Mouse (Mus musculus) liver, postnatal 0 days (tissue): Measurements from ENCODE around the gene Lrig1. TPM values are rescaled to one million over a fixed set of nuclear protein-coding genes. Genes with fewer than 3 reads are reported as not detected.

Source experiments
- ATAC-seq: fragments of 200-750 bp; cut with Nextera tagmentation; 2 replicates; pipeline ENCODE4 v1.8.0; 2017; ENCODE audit warnings: mild to moderate bottlenecking, moderate library complexity
- DNase-seq: peaks from one replicate; pipeline ENCODE4 v3.0.0-alpha.2; 2016
- H3K27ac ChIP-seq: fragments of 300-500 bp; sonication (generic); 2 replicates; pipeline ENCODE4 v1.5.1; 2014; ENCODE audit warnings: antibody characterized with exemption, moderate library complexity, mild to moderate bottlenecking, low read depth
- H3K27me3 ChIP-seq: fragments of 300-500 bp; sonication (generic); 2 replicates; pipeline ENCODE4 v1.6.1; 2014; ENCODE audit warnings: low read length, control low read depth, mixed read lengths; ENCODE audit not compliant: insufficient read depth
- H3K36me3 ChIP-seq: fragments of 300-500 bp; sonication (generic); replicated peaks from 2 replicates; pipeline ENCODE4 v1.6.1; 2014; ENCODE audit warnings: mild to moderate bottlenecking, control low read depth, low read length, moderate library complexity, mixed read lengths; ENCODE audit not compliant: insufficient read depth
- H3K4me1 ChIP-seq: fragments of 300-500 bp; sonication (generic); 2 replicates; pipeline ENCODE4 v1.6.1; 2014; ENCODE audit warnings: antibody characterized with exemption, mild to moderate bottlenecking, control low read depth; ENCODE audit not compliant: insufficient read depth
- H3K4me2 ChIP-seq: fragments of 300-500 bp; sonication (generic); 2 replicates; pipeline ENCODE4 v1.6.1; 2014; ENCODE audit warnings: low read depth, mild to moderate bottlenecking, low read length, moderate library complexity, mixed read lengths
- H3K4me3 ChIP-seq: fragments of 300-500 bp; sonication (generic); 2 replicates; pipeline ENCODE4 v1.5.1; 2014; ENCODE audit warnings: low read depth, low read length
- H3K9ac ChIP-seq: fragments of 300-500 bp; sonication (generic); replicated peaks from 2 replicates; pipeline ENCODE4 v1.6.1; 2014; ENCODE audit warnings: mild to moderate bottlenecking, moderate library complexity
- H3K9me3 ChIP-seq: fragments of 300-500 bp; sonication (generic); 2 replicates; pipeline ENCODE4 v1.6.1; 2016; ENCODE audit warnings: mild to moderate bottlenecking, control low read depth, low read length, mixed read lengths
- CTCF ChIP-seq: sonication (generic); IDR thresholded peaks from 2 replicates; pipeline ENCODE4 v1.5.1; 2016; ENCODE audit warnings: antibody characterized with exemption, low read depth
- EP300 ChIP-seq: IDR thresholded peaks from 2 replicates; pipeline ENCODE4 v1.6.1; 2016; ENCODE audit warnings: antibody characterized with exemption, low read depth, mild to moderate bottlenecking
- WGBS: fragments of 180-500 bp; shearing (Covaris S2); extraction: QIAGEN DNeasy Blood & Tissue Kit; methylation state at CpG from one replicate; pipeline ENCODE4 v1.1.7; 2014; ENCODE audit not compliant: insufficient replicate concordance; 5-methylcytosine and 5-hydroxymethylcytosine counted together
- polyA plus RNA-seq: library from polyadenylated mRNA; unstranded; fragments of >200 nt; fragmentation: Nextera tagmentation; extraction: Ambion mirVana; gene quantifications from 2 replicates; pipeline ENCODE4 v1.2.1, GENCODE M21; 2015

Gene Lrig1
- polyA plus RNA-seq, 1 experiment from 2014 or later: 2.5 TPM

DNA sequence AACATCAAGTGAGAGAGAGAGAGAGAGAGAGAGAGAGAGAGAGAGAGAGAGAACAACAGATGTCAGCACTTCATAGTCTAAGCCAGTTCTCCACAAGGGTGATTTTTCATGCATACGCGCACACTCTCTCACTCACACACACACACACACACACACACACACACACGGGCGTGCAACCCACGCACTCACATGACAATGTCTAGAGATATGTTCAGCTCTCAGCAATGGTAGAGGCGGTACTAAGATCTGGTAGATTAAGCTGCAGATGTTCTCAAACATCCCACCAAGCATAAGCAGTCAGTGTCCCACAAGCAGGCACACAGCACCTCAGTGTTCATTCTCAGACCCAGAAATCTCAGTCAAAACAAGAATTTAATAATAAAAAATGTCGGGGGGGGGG, 34.7 kb downstream of the Lrig1 start:
- 69% methylated on average over 7 of the region's 7 CpGs for WGBS
- DNase-seq (no peak), ATAC-seq (peak; percentile 44)
- no peaks in the 10 kb centered on the region for H3K9me3 ChIP-seq
- H3K4me1 ChIP-seq: peaks cover 24% of the 10 kb centered on the region
- H3K4me2 ChIP-seq: no peak overlapping the region
- H3K36me3 ChIP-seq: no peaks in the 10 kb centered on the region
- no peaks in the 10 kb centered on the region for H3K27me3 ChIP-seq
- TF ChIP-seq EP300 (no peak), CTCF (no peak)
- H3K4me3 ChIP-seq: no peak overlapping the region
- H3K9ac ChIP-seq: no peak overlapping the region
- H3K27ac ChIP-seq: no peak overlapping the region

DNA sequence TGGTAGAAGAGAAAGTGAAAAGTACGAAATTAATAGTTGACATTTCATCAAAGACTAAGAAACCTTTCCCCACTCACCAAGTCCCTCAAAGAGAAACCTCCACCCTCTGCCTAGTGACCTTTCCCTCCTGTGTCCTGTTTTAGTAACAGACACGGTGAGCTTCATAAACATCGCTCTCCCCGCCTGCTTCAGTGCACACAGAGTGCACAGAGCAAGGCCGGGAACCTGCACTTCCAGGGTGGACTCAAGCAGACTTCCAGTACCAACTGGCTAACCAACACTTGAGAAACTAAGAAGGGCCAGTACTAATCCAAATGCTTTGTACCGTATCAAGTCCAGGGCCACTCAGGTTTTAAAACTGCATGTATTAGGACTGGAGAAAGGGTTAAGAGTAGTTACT, 36.0 kb downstream of the Lrig1 start:
- H3K36me3 ChIP-seq: no peaks in the 10 kb centered on the region
- no peak overlapping the region for H3K4me2 ChIP-seq
- H3K27ac ChIP-seq: 0 out of 2 replicates have a peak overlapping the region, but pooled peaks have one; percentile 7
- H3K4me1 ChIP-seq: peaks cover 18% of the 10 kb centered on the region
- no peak overlapping the region for H3K9ac ChIP-seq
- TF ChIP-seq EP300 (no peak), CTCF (no peak)
- DNase-seq (no peak), ATAC-seq (no peak)
- no peak overlapping the region for H3K4me3 ChIP-seq
- no peaks in the 10 kb centered on the region for H3K9me3 ChIP-seq
- WGBS: 63% methylated on average over 6 of the region's 6 CpGs
- H3K27me3 ChIP-seq: no peaks in the 10 kb centered on the region

DNA sequence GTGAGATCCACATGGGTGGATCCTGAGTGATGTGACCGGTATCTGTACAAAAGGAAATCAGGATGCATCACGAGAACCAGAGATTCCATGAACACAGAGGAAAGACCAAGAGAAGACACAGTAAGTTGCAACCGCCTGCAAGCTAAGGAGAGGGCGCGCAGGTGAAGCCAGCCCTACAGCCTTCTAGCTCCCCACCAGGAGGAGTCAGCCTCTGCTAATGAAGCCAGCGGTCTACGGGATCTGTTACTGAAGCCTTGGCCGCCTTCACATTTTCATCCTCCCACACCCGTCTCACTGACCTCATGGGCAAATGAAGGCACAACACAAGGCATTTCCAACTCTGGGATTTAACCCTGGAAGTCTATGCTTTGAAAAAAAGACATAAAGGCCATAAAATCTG, 38.0 kb downstream of the Lrig1 start:
- Histone ChIP-seq H3K27me3 (no peaks in the 10 kb centered on the region), H3K9ac (no peak overlapping the region), H3K27ac (no peak overlapping the region), H3K36me3 (0 out of 2 replicates have a peak, but pooled peaks cover 2% of the 10 kb centered on the region), H3K4me1 (peaks cover 12% of the 10 kb centered on the region), H3K4me2 (no peak overlapping the region), H3K9me3 (no peaks in the 10 kb centered on the region), H3K4me3 (no peak overlapping the region)
- ATAC-seq (no peak), DNase-seq (no peak)
- peak; percentile 14; the same call in 1 of the 2 replicates for TF ChIP-seq CTCF
- no peak for TF ChIP-seq EP300
- WGBS: 84% methylated on average over 9 of the region's 9 CpGs

DNA sequence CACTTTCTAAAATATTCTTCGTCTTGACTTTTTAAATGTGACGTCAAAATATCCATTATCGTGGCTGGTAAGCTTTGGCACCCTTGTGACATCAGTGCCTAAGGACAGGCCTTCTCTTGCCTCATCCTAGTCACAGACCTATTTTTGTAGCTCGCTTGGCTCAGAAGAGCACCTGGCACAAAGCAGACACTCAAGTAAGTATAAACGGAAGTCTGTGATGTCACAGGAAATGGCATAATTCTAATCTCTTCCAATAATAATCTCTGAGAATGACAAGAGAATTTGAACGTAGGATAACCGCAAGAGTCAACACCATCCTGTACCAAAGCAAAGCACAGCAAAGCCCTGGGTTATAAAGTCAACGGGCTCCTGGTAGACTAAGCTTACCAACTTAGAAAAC, 38.6 kb downstream of the Lrig1 start:
- no peak overlapping the region for H3K4me2 ChIP-seq
- no peak overlapping the region for H3K9ac ChIP-seq
- DNase-seq: no peak
- no peak for ATAC-seq
- no peaks in the 10 kb centered on the region for H3K27me3 ChIP-seq
- WGBS: 80% methylated on average over 8 of the region's 8 CpGs
- peaks cover 6% of the 10 kb centered on the region for H3K4me1 ChIP-seq
- H3K36me3 ChIP-seq: 0 out of 2 replicates have a peak, but pooled peaks cover 2% of the 10 kb centered on the region
- TF ChIP-seq CTCF: no peak
- TF ChIP-seq EP300: no peak
- no peaks in the 10 kb centered on the region for H3K9me3 ChIP-seq
- no peak overlapping the region for H3K27ac ChIP-seq
- no peak overlapping the region for H3K4me3 ChIP-seq

DNA sequence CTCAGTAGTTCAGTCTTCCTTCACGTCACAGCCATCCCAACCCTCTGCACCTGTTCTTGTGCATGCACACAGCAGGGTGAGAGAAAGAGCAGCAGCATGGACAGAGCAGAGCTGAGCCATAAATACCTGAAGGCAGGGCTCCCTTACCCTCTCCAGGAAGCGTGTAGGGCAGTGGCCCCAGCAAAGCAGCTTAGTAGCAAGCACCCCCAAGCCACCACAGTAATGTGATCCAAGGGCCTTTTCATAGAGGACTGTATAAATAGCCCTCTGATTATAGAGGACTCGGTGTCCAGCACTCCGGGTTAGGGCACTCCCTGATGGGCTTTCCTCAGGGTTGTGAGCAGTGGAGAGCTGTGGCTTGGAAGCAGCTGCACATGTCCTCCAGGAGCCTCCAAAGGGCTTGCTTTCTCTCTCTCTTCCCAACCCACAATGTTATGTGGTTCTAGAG, 40.0 kb downstream of the Lrig1 start:
- TF ChIP-seq CTCF (no peak), EP300 (no peak)
- H3K4me3 ChIP-seq: no peak overlapping the region
- H3K36me3 ChIP-seq: 0 out of 2 replicates have a peak, but pooled peaks cover 2% of the 10 kb centered on the region
- H3K4me1 ChIP-seq: peaks cover 6% of the 10 kb centered on the region
- no peaks in the 10 kb centered on the region for H3K27me3 ChIP-seq
- H3K4me2 ChIP-seq: no peak overlapping the region
- DNase-seq (no peak), ATAC-seq (no peak)
- no peak overlapping the region for H3K9ac ChIP-seq
- WGBS: 83% methylated on average over 4 of the region's 4 CpGs
- H3K27ac ChIP-seq: no peak overlapping the region
- no peaks in the 10 kb centered on the region for H3K9me3 ChIP-seq

DNA sequence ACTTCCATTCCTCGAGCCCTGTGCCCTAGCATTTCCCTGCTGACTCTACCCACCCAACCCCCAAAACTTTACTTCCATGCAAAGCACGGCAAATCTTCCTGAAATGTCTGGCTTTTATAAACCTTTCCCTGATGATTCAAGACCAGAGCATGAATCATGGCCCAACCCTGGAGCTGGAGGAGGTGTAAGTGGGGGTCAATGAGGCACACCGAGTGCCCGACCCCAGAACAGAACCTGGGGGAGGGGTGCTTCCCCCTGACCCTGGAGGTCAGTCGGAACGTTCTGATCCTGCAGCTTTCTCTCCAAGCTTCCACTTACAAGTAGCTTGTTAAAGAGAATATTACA, 41.9 kb downstream of the Lrig1 start:
- no peak for TF ChIP-seq CTCF
- no peak for TF ChIP-seq EP300
- WGBS: 67% methylated on average over 6 of the region's 6 CpGs
- ATAC-seq: no peak
- no peak for DNase-seq
- Histone ChIP-seq H3K9ac (no peak overlapping the region), H3K4me2 (no peak overlapping the region), H3K4me3 (no peak overlapping the region), H3K36me3 (0 out of 2 replicates have a peak, but pooled peaks cover 2% of the 10 kb centered on the region), H3K9me3 (no peaks in the 10 kb centered on the region), H3K4me1 (peaks cover 6% of the 10 kb centered on the region; the same call in 1 of the 2 replicates), H3K27me3 (no peaks in the 10 kb centered on the region), H3K27ac (no peak overlapping the region)
